Comparison of ENCODE assay signal across 8 mouse cellular contexts in genomic region chr10:84631182-84631581, GRCm38 (mm10). TPM values are rescaled to one million over a fixed set of nuclear protein-coding genes. Genes with fewer than 3 reads are reported as not detected.
DNase-seq lines count a peak whose midpoint lies in the region; ATAC-seq and TF ChIP-seq lines count a peak whose summit lies in the region.
"Had no signal": no experiment of that assay in that cellular context is flagged by ENCODE, and none has a peak within 500 bp of the region (broad histone marks: within the 10 kb centered on the region; RNA-seq: fewer than 3 reads in every experiment).

No protein-coding gene starts in this region.

- H3K27me3 ChIP-seq in hindbrain, embryonic 11.5 days (ENCODE audit: control insufficient read depth, insufficient read depth, low read length): no peaks in the 10 kb centered on the region
- no peaks in the 10 kb centered on the region for H3K27me3 ChIP-seq in hindbrain, embryonic 12.5 days
- no peaks in the 10 kb centered on the region for H3K27me3 ChIP-seq in MEL (ENCODE audit: control insufficient read depth in 1 of 2, insufficient read depth in 2 of 2, low read length in 2 of 2)
- H3K27me3 ChIP-seq: embryonic facial prominence, embryonic 15.5 days had no signal

- H3K9me3 ChIP-seq in hindbrain, embryonic 11.5 days (ENCODE audit: control insufficient read depth, low read length): no peaks in the 10 kb centered on the region
- no peaks in the 10 kb centered on the region for H3K9me3 ChIP-seq in hindbrain, embryonic 12.5 days (replicated peaks)
- no peaks in the 10 kb centered on the region for H3K9me3 ChIP-seq in MEL (replicated peaks; ENCODE audit: insufficient read depth, low read length)
- H3K9me3 ChIP-seq: embryonic facial prominence, embryonic 15.5 days had no signal

- no peak overlapping the region for H3K4me2 ChIP-seq in hindbrain, embryonic 11.5 days (replicated peaks; ENCODE audit: low read depth, low read length)
- H3K4me2 ChIP-seq in hindbrain, embryonic 12.5 days (replicated peaks): no peak overlapping the region
- H3K4me2 ChIP-seq: embryonic facial prominence, embryonic 15.5 days had no signal

- no peaks in the 10 kb centered on the region for H3K4me1 ChIP-seq in hindbrain, embryonic 11.5 days (replicated peaks; ENCODE audit: control insufficient read depth, insufficient read depth, low read length)
- H3K4me1 ChIP-seq in hindbrain, embryonic 12.5 days: no peaks in the 10 kb centered on the region
- H3K4me1 ChIP-seq in MEL (ENCODE audit: control insufficient read depth in 1 of 2, insufficient read depth in 2 of 2, low read length in 2 of 2): no peaks in the 10 kb centered on the region
- H3K4me1 ChIP-seq: embryonic facial prominence, embryonic 15.5 days had no signal

- H3K27ac ChIP-seq in hindbrain, embryonic 11.5 days (ENCODE audit: low read depth, low read length): no peak overlapping the region
- no peak overlapping the region for H3K27ac ChIP-seq in hindbrain, embryonic 12.5 days
- H3K27ac ChIP-seq in MEL (ENCODE audit: control insufficient read depth, low read depth, low read length): no peak overlapping the region
- H3K27ac ChIP-seq: embryonic facial prominence, embryonic 15.5 days had no signal

- H3K79me2 ChIP-seq in MEL (ENCODE audit: control insufficient read depth, insufficient read depth, low read length, poor library complexity): no peaks in the 10 kb centered on the region

- TF ChIP-seq EP300 in MEL (IDR thresholded peaks at IDR 0.05; ENCODE audit: low read depth in 1 of 2, low read length in 2 of 2): no peak

- DNase-seq in hindbrain, embryonic 11.5 days (ENCODE audit: low spot score): peak; percentile 55
- DNase-seq in CD4-positive helper T cell, adult 2 months (ENCODE audit: low read depth, low spot score): peak; percentile 52
- DNase-seq in MEL (ENCODE audit: low read depth, low spot score): peak; percentile 77
- DNase-seq in induced T-regulatory cell, adult 2 months (ENCODE audit: low read depth): peak; percentile 70
- DNase-seq in spleen, postnatal 36 days (ENCODE audit: low spot score in 2 of 2): peak; percentile 32 to 44
- DNase-seq in urinary bladder, postnatal 36 days (ENCODE audit: low spot score in 2 of 2): no peak

- ATAC-seq in hindbrain, embryonic 11.5 days (ENCODE audit: low FRiP score): no peak
- no peak for ATAC-seq in hindbrain, embryonic 12.5 days (ENCODE audit: low FRiP score)

- no peak overlapping the region for H3K4me3 ChIP-seq in hindbrain, embryonic 11.5 days (ENCODE audit: low read depth, low read length)
- H3K4me3 ChIP-seq in hindbrain, embryonic 12.5 days: no peak overlapping the region
- no peak overlapping the region for H3K4me3 ChIP-seq in MEL (ENCODE audit: control insufficient read depth in 1 of 2, insufficient read depth in 1 of 2, low read depth in 2 of 2, low read length in 2 of 2)
- H3K4me3 ChIP-seq: embryonic facial prominence, embryonic 15.5 days had no signal

- TF ChIP-seq POLR2A in MEL (IDR thresholded peaks at IDR 0.05; ENCODE audit: control insufficient read depth in 1 of 2, insufficient read depth in 1 of 2, low read depth in 1 of 2, low read length in 2 of 2, poor library complexity in 1 of 2): no peak

- 0 out of 2 replicates have a peak, but pooled peaks cover 3% of the 10 kb centered on the region for H3K36me3 ChIP-seq in hindbrain, embryonic 11.5 days (ENCODE audit: control insufficient read depth, insufficient read depth, low read length)
- H3K36me3 ChIP-seq in hindbrain, embryonic 12.5 days: peaks cover 29% of the 10 kb centered on the region
- peaks cover 0 to 1% of the 10 kb centered on the region in 2 experiments; a peak in 3 of 4 replicates for H3K36me3 ChIP-seq in MEL (ENCODE audit: control insufficient read depth in 1 of 2, insufficient read depth in 2 of 2, low read length in 2 of 2)

- no peak overlapping the region for H3K9ac ChIP-seq in hindbrain, embryonic 11.5 days (ENCODE audit: low read depth, low read length)
- H3K9ac ChIP-seq in hindbrain, embryonic 12.5 days: no peak overlapping the region
- H3K9ac ChIP-seq in MEL (ENCODE audit: control insufficient read depth, low read depth, low read length, poor library complexity, severe bottlenecking): no peak overlapping the region
- H3K9ac ChIP-seq: embryonic facial prominence, embryonic 15.5 days had no signal

- TF ChIP-seq CTCF in MEL (IDR thresholded peaks at IDR 0.05 in 2 of 3, conservative IDR thresholded peaks at IDR 0.05 in 1 of 3; ENCODE audit: control insufficient read depth in 1 of 3, insufficient read depth in 1 of 3, low read depth in 2 of 3, low read length in 3 of 3, poor library complexity in 1 of 3, severe bottlenecking in 1 of 3): peak; percentile 67 to 74 (median 71)

- TF ChIP-seq RAD21 in MEL (IDR thresholded peaks at IDR 0.05; ENCODE audit: low read depth, low read length): peak; percentile 69

- WGBS in hindbrain, embryonic 11.5 days: 69% methylated on average over 5 of the region's 5 CpGs
- 55% methylated on average over 5 of the region's 5 CpGs for WGBS in hindbrain, embryonic 12.5 days

TF ChIP-seq in MEL, 35 proteins besides CTCF, POLR2A, EP300 and RAD21:
- TF ChIP-seq GATA1 (IDR thresholded peaks at IDR 0.05; ENCODE audit: low read depth, low read length) (no peak), CHD1 (IDR thresholded peaks at IDR 0.05; ENCODE audit: low read depth, low read length) (no peak), MXI1 (IDR thresholded peaks at IDR 0.05; ENCODE audit: low read depth, low read length) (no peak), MAZ (IDR thresholded peaks at IDR 0.05; ENCODE audit: low read depth, low read length) (no peak), MAX (IDR thresholded peaks at IDR 0.05; ENCODE audit: low read length) (no peak), E2F4 (IDR thresholded peaks at IDR 0.05; ENCODE audit: borderline replicate concordance, low read depth, low read length) (no peak), MYB (IDR thresholded peaks at IDR 0.05; ENCODE audit: low read depth, low read length) (no peak), CHD2 (IDR thresholded peaks at IDR 0.05; ENCODE audit: low read length) (no peak), USF1 (IDR thresholded peaks at IDR 0.05; ENCODE audit: low read depth, low read length) (no peak), USF2 (IDR thresholded peaks at IDR 0.05; ENCODE audit: borderline replicate concordance in 1 of 2, insufficient read depth in 1 of 2, low read depth in 1 of 2, low read length in 2 of 2) (no peak), POLR2AphosphoS2 (IDR thresholded peaks at IDR 0.05; ENCODE audit: low read length) (no peak), TAL1 (IDR thresholded peaks at IDR 0.05; ENCODE audit: low read length) (no peak), ZC3H11A (IDR thresholded peaks at IDR 0.05; ENCODE audit: low read depth, low read length) (peak; percentile 77), ZNF384 (IDR thresholded peaks at IDR 0.05; ENCODE audit: low read depth, low read length) (peak; percentile 63), ETS1 (IDR thresholded peaks at IDR 0.05; ENCODE audit: low read depth, low read length) (no peak), SMC3 (IDR thresholded peaks at IDR 0.05; ENCODE audit: low read depth, low read length) (peak; percentile 80), ZKSCAN1 (IDR thresholded peaks at IDR 0.05; ENCODE audit: low read depth, low read length) (no peak), HCFC1 (IDR thresholded peaks at IDR 0.05; ENCODE audit: low read depth, low read length) (no peak), MAFK (IDR thresholded peaks at IDR 0.05; ENCODE audit: borderline replicate concordance, low read depth, low read length) (no peak)

RNA-seq across cellular contexts. Expression of gene Polr3b, which starts 9.1 kb away (rescaled TPM):
- 18.2 and 19.5 TPM in 2 replicates for polyA plus RNA-seq in hindbrain, embryonic 11.5 days (2014; fragmentation: Nextera tagmentation; extraction: Ambion mirVana)
- polyA plus RNA-seq in hindbrain, embryonic 12.5 days (2016; fragmentation: Nextera tagmentation; extraction: Ambion mirVana): 19.3 and 22.9 TPM in 2 replicates
- total RNA-seq in MEL (2012; rRNA removed): 19.8 and 20.6 TPM in 2 replicates
- 10 to 100 TPM in 1 of 2 experiments, not detected in 1; 24.2 TPM for polyA plus RNA-seq in MEL (2012; ENCODE audit: insufficient read depth in 1 of 2, insufficient read length in 2 of 2, low read depth in 1 of 2, low replicate concordance in 2 of 2, missing spikeins in 1 of 2)

RNA-seq across cellular contexts. Expression of gene Tcp11l2, which starts 54.8 kb away (rescaled TPM):
- polyA plus RNA-seq in hindbrain, embryonic 11.5 days (2014; fragmentation: Nextera tagmentation; extraction: Ambion mirVana): 11.5 and 13.0 TPM in 2 replicates
- 20.0 and 22.5 TPM in 2 replicates for polyA plus RNA-seq in hindbrain, embryonic 12.5 days (2016; fragmentation: Nextera tagmentation; extraction: Ambion mirVana)
- total RNA-seq in MEL (2012; rRNA removed): 0.81 and 1.7 TPM in 2 replicates
- 1 to 10 TPM in 1 of 2 experiments, not detected in 1; 4.3 TPM for polyA plus RNA-seq in MEL (2012; ENCODE audit: insufficient read depth in 1 of 2, insufficient read length in 2 of 2, low read depth in 1 of 2, low replicate concordance in 2 of 2, missing spikeins in 1 of 2)

Comparison
In these comparisons a context has a peak if more than half of its experiments do, and no peak if none do; other contexts are left out.
1. DNase-seq: peak in hindbrain, embryonic 11.5 days (single experiment), CD4-positive helper T cell, adult 2 months (single experiment), MEL (single experiment), induced T-regulatory cell, adult 2 months (single experiment) and spleen, postnatal 36 days (2 of 2); none in urinary bladder, postnatal 36 days (0 of 2).